Mouse (Mus musculus) ovary, adult 18-20 months (tissue): Measurements from ENCODE around the gene Cdca4.
"Not testable (repeated sequence)": the region's sequence is repeated elsewhere in the genome, so short reads cannot be mapped to it uniquely, and the experiment has no call there.

Experiments
- DNase-seq: peaks from one replicate; pipeline ENCODE4 v3.0.0; 2022; ENCODE audit warnings: low spot score, mixed read lengths

Gene Cdca4

GRCm38 (mm10) chr12:112857021-112857925 lies 28.1 kb upstream of the Cdca4 start:
- no peak for DNase-seq

- no peak for DNase-seq
Measured at GRCm38 (mm10) chr12:112856338-112856737, 27.1 kb upstream of the Cdca4 start.

- DNase-seq = no peak
Measured at GRCm38 (mm10) chr12:112854610-112855333, 25.5 kb upstream of the Cdca4 start.

- no peak for DNase-seq
Measured at GRCm38 (mm10) chr12:112853050-112853729, 24.0 kb upstream of the Cdca4 start.

- DNase-seq = no peak
Measured at GRCm38 (mm10) chr12:112851116-112851515, 21.9 kb upstream of the Cdca4 start.

- DNase-seq = no peak
Measured at GRCm38 (mm10) chr12:112850344-112850743, 21.1 kb upstream of the Cdca4 start.

- DNase-seq = no peak
Measured at GRCm38 (mm10) chr12:112849235-112850022, 20.2 kb upstream of the Cdca4 start.

- no peak for DNase-seq
Measured at GRCm38 (mm10) chr12:112847880-112848279, 18.7 kb upstream of the Cdca4 start.

- peak; percentile 48 for DNase-seq
Measured at GRCm38 (mm10) chr12:112843803-112844202, 14.6 kb upstream of the Cdca4 start.

GRCm38 (mm10) chr12:112842128-112842527 lies 12.9 kb upstream of the Cdca4 start:
- not testable (repeated sequence) for DNase-seq

- DNase-seq = not testable (repeated sequence)
Measured at GRCm38 (mm10) chr12:112841338-112841892, 12.2 kb upstream of the Cdca4 start.

- no peak for DNase-seq
Measured at GRCm38 (mm10) chr12:112840209-112841086, 11.2 kb upstream of the Cdca4 start.

- DNase-seq = no peak
Measured at GRCm38 (mm10) chr12:112835046-112835445, 5.8 kb upstream of the Cdca4 start.

- DNase-seq = no peak
Measured at GRCm38 (mm10) chr12:112833527-112833926, 4.3 kb upstream of the Cdca4 start.

- no peak for DNase-seq
Measured at GRCm38 (mm10) chr12:112832411-112832810, 3.2 kb upstream of the Cdca4 start.

- no peak for DNase-seq
Measured at GRCm38 (mm10) chr12:112830570-112830969, 1.3 kb upstream of the Cdca4 start.

- DNase-seq = no peak
Measured at GRCm38 (mm10) chr12:112830141-112830540, 918 bp upstream of the Cdca4 start.

- no peak for DNase-seq
Measured at GRCm38 (mm10) chr12:112828501-112829243, 551 bp downstream of the Cdca4 start.

- no peak for DNase-seq
Measured at GRCm38 (mm10) chr12:112825901-112826300, 3.3 kb downstream of the Cdca4 start.

- no peak for DNase-seq
Measured at GRCm38 (mm10) chr12:112823221-112823620, 6.0 kb downstream of the Cdca4 start.
